Mouse (Mus musculus) stomach, embryonic 14.5 days (tissue): ENCODE measurements around the gene Pou5f1. TPM values are rescaled to one million over a fixed set of nuclear protein-coding genes. Genes with fewer than 3 reads are reported as not detected.
A peak's percentile ranks its signal among the peaks of the same experiment; 100 is the strongest.
"Not testable (repeated sequence)": the region's sequence is repeated elsewhere in the genome, so short reads cannot be mapped to it uniquely, and the experiment has no call there.

ENCODE experiments used
- ATAC-seq: fragments of 200-750 bp; cut with Nextera tagmentation; 2 replicates; pipeline ENCODE4 v1.8.0; 2017; ENCODE audit warnings: low read depth, moderate TSS enrichment; ENCODE audit not compliant: insufficient number of reproducible peaks, insufficient read depth, low FRiP score
- H3K27ac ChIP-seq: fragments of 300-500 bp; sonication (generic); 2 replicates; pipeline ENCODE4 v1.5.1; 2014; ENCODE audit warnings: mild to moderate bottlenecking, low read length, moderate library complexity, mixed read lengths
- H3K27me3 ChIP-seq: fragments of 300-500 bp; sonication (generic); 2 replicates; pipeline ENCODE4 v1.6.1; 2014; ENCODE audit warnings: low read length, control low read depth, mixed read lengths; ENCODE audit not compliant: control insufficient read depth, insufficient read depth
- H3K36me3 ChIP-seq: fragments of 300-500 bp; sonication (generic); 2 replicates; pipeline ENCODE4 v1.6.1; 2014; ENCODE audit warnings: mild to moderate bottlenecking, control low read depth, low read length, moderate library complexity, mixed read lengths; ENCODE audit not compliant: control insufficient read depth, insufficient read depth
- H3K4me1 ChIP-seq: fragments of 300-500 bp; sonication (generic); 2 replicates; pipeline ENCODE4 v1.6.1; 2014; ENCODE audit warnings: low read length, control low read depth, mixed read lengths; ENCODE audit not compliant: control insufficient read depth, insufficient read depth
- H3K4me2 ChIP-seq: fragments of 300-500 bp; sonication (generic); replicated peaks from 2 replicates; pipeline ENCODE4 v1.6.1; 2014; ENCODE audit warnings: low read depth, low read length, control low read depth
- H3K4me3 ChIP-seq: fragments of 300-500 bp; sonication (generic); 2 replicates; pipeline ENCODE4 v1.5.1; 2014; ENCODE audit warnings: low read depth, low read length, control low read depth
- H3K9ac ChIP-seq: fragments of 300-500 bp; sonication (generic); replicated peaks from 2 replicates; pipeline ENCODE4 v1.6.1; 2014; ENCODE audit warnings: low read depth, mild to moderate bottlenecking, control low read depth, low read length, moderate library complexity, mixed read lengths
- H3K9me3 ChIP-seq: fragments of 300-500 bp; sonication (generic); 2 replicates; pipeline ENCODE4 v1.6.1; 2016; ENCODE audit warnings: low read depth, low read length, control low read depth; ENCODE audit not compliant: control insufficient read depth
- WGBS: fragments of 180-500 bp; shearing (Covaris S2); extraction: QIAGEN DNeasy Blood & Tissue Kit; methylation state at CpG from one replicate; pipeline ENCODE4 v1.1.7; 2014; 5-methylcytosine and 5-hydroxymethylcytosine counted together
- polyA plus RNA-seq: library from polyadenylated mRNA; unstranded; fragments of >200 nt; fragmentation: Nextera tagmentation; extraction: Ambion mirVana; gene quantifications from 2 replicates; pipeline ENCODE4 v1.2.1, GENCODE M21; 2014

Gene Pou5f1
- polyA plus RNA-seq: 0.17 TPM in 1 of 2 replicates, not detected in the other

- ATAC-seq: no peak
- 42% methylated on average over 13 of the region's 13 CpGs for WGBS
Measured at GRCm38 (mm10) chr17:35505776-35506175, at the start of gene Pou5f1. Gene Pou5f1 (plus strand): TSS chr17:35506018.

GRCm38 (mm10) chr17:35458247-35458646 lies 47.6 kb upstream of the Pou5f1 start:
- not testable (repeated sequence) for H3K9ac ChIP-seq, H3K4me3 ChIP-seq, H3K4me2 ChIP-seq, H3K27ac ChIP-seq, H3K27me3 ChIP-seq, H3K4me1 ChIP-seq, H3K36me3 ChIP-seq, ATAC-seq, H3K9me3 ChIP-seq
- WGBS: no CpG with 5 or more reads among the region's 1 CpGs

More at GRCm38 (mm10) chr17:35505776-35506175, at the start of gene Pou5f1:
- Histone ChIP-seq H3K36me3 (no peaks in the 10 kb centered on the region), H3K4me2 (no peak within 1 kb of the TSS), H3K4me3 (no peak within 1 kb of the TSS), H3K27me3 (peaks cover 7% of the 10 kb centered on the region), H3K9ac (no peak within 1 kb of the TSS), H3K4me1 (no peaks in the 10 kb centered on the region), H3K9me3 (no peaks in the 10 kb centered on the region), H3K27ac (no peak within 1 kb of the TSS)

GRCm38 (mm10) chr17:35460513-35461341 lies 45.1 kb upstream of the Pou5f1 start:
- not testable (repeated sequence) for H3K9me3 ChIP-seq, H3K4me2 ChIP-seq, H3K4me3 ChIP-seq, H3K9ac ChIP-seq, ATAC-seq, H3K36me3 ChIP-seq, H3K4me1 ChIP-seq, H3K27ac ChIP-seq, H3K27me3 ChIP-seq
- 62% methylated on average over 3 of the region's 9 CpGs for WGBS

GRCm38 (mm10) chr17:35465651-35466050 lies 40.2 kb upstream of the Pou5f1 start:
- WGBS: 6% methylated on average over 8 of the region's 8 CpGs
- H3K27me3 ChIP-seq: peaks cover 16% of the 10 kb centered on the region; the same call in 1 of the 2 replicates
- H3K36me3 ChIP-seq, H3K27ac ChIP-seq, H3K4me1 ChIP-seq, ATAC-seq, H3K4me2 ChIP-seq, H3K9ac ChIP-seq, H3K4me3 ChIP-seq, H3K9me3 ChIP-seq: not testable (repeated sequence)

GRCm38 (mm10) chr17:35468936-35469335 lies 36.9 kb upstream of the Pou5f1 start:
- H3K4me1 ChIP-seq, H3K4me2 ChIP-seq, H3K27ac ChIP-seq, H3K36me3 ChIP-seq, H3K9me3 ChIP-seq, ATAC-seq, H3K9ac ChIP-seq, H3K4me3 ChIP-seq: not testable (repeated sequence)
- H3K27me3 ChIP-seq: peaks cover 18% of the 10 kb centered on the region; the same call in 1 of the 2 replicates
- WGBS: 52% methylated on average over 3 of the region's 3 CpGs

DNA sequence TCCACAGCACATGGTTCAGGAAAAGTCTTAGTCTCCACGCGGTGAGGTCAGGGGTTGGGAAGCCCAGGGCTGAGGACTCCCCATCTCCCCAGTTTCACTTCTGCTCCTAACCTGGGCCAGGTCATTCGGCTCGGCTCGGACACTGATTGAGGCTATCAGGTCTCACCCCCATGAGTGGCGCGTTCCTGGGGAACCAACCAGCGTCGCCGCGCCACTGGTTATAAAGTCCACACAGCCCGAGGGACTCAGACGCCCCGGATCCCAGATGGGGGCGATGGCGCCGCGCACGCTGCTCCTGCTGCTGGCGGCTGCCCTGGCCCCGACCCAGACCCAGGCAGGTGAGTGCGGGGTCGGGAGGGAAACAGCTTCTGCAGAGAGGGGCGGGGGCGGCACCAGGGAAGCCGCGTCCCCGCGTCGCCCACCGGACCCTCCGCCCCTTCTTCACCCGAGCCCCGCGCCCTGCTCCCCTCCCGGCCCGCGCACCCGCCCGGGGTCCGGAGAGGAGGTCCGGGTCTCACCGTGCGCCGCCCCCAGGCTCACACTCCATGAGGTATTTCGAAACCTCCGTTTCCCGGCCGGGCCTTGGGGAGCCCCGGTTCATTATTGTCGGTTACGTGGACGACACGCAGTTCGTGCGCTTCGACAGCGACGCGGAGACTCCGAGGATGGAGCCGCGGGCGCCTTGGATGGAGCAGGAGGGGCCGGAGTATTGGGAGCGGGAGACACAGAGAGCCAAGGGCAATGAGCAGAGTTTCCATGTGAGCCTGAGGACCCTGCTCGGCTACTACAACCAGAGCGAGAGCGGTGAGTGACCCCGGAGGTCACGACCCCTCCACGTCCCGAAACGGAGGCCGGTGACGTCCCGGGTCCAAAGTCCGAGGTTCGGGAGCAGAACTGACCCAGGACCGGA lies 35.7 kb upstream of the Pou5f1 start, which contains the start of gene H2-Q10:
TSS of gene H2-Q10 (plus strand) at position 248 of the 910 bp plus-strand sequence.
- WGBS: 1% methylated on average over 76 of the region's 80 CpGs
- Histone ChIP-seq H3K4me1 (0 out of 2 replicates have a peak, but pooled peaks cover 5% of the 10 kb centered on the region), H3K27ac (no peak within 1 kb of the TSS), H3K4me2 (peak within 1 kb of the TSS; percentile 78), H3K27me3 (peaks cover 18% of the 10 kb centered on the region; the same call in 1 of the 2 replicates), H3K36me3 (no peaks in the 10 kb centered on the region), H3K4me3 (peak within 1 kb of the TSS; percentile 41), H3K9me3 (no peaks in the 10 kb centered on the region), H3K9ac (no peak within 1 kb of the TSS; the same call in 1 of the 2 replicates)
- ATAC-seq: no peak

DNA sequence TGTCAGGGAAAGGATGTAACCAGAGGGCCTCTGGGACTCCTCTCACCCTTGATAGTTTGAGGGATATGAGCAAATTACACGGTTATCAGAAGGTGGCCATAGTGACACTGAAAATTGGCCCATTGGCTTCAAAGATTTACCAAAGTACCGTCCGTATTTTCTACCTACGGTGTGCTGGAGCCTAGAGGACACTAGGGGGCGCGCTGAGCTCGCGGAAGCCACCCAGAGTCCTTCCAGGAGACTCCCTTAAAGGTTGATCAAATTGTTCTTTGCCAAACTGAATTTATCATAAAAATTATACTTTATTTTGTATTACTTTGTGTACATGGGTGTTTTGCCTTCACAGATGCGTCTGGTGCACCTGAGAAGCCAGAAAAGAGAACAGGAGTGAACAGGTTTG lies 21.8 kb upstream of the Pou5f1 start:
- Histone ChIP-seq H3K27me3 (no peaks in the 10 kb centered on the region), H3K4me2 (no peak overlapping the region), H3K9me3 (no peaks in the 10 kb centered on the region), H3K36me3 (no peaks in the 10 kb centered on the region), H3K9ac (no peak overlapping the region), H3K4me1 (no peaks in the 10 kb centered on the region), H3K27ac (no peak overlapping the region), H3K4me3 (no peak overlapping the region)
- WGBS: under 1% methylated on average over 9 of the region's 9 CpGs
- ATAC-seq: no peak

DNA sequence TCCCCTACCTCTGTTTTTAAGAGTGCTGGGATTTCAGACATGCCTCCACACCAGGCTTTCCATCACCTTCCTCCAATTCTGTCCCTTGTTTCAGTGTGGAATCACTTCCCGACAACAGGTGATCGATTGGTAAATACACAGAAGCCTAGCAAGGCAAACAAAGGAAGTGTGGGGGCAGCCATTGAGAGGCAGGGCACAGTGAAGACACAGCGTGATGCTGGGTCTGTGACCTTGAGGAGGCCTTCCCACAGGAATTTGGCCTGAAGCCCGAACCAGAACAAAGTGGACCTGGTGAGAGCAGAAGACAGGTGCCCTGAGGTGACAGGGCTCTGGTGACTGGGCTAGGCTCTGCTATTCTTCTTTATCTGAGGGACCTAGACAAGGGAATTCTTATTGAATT lies 20.1 kb upstream of the Pou5f1 start:
- Histone ChIP-seq H3K4me1 (no peaks in the 10 kb centered on the region), H3K27ac (no peak overlapping the region), H3K9me3 (no peaks in the 10 kb centered on the region), H3K4me3 (no peak overlapping the region), H3K36me3 (no peaks in the 10 kb centered on the region), H3K4me2 (no peak overlapping the region), H3K27me3 (no peaks in the 10 kb centered on the region), H3K9ac (no peak overlapping the region)
- ATAC-seq: no peak
- whole genome bisulfite sequencing: 21% methylated on average over 4 of the region's 4 CpGs
